Mouse (Mus musculus) heart, postnatal 14 days (tissue): ENCODE data around the gene Psat1. TPM values are rescaled to one million over a fixed set of nuclear protein-coding genes. Genes with fewer than 3 reads are reported as not detected.

Experiments
- DNase-seq, 2 experiments: peaks; one replicate each; pipeline ENCODE4 v3.0.0; 2021 to 2022
- intact Hi-C: fragments of 180-260 bp; cut with DNase I; formaldehyde crosslinking; loops from one replicate; pipeline ENCODE4 v1.15.1; 2025
- long read RNA-seq, 2 experiments: library from polyadenylated mRNA; stranded (forward); transcript quantifications; one replicate each; pipeline ENCODE4 v2.0.0; 2021
- total RNA-seq, 2 experiments: library from RNA; stranded (reverse); gene quantifications; 2 replicates each; pipeline ENCODE4 v1.2.3; 2021

The Psat1 gene
- total RNA-seq: 1 to 10 TPM; 4.8 to 6.3 TPM
- long read RNA-seq, experiment 1, transcript Psat1-201 (9 exons, 2,617 nt): major isoform, 9 of 9 reads
- long read RNA-seq, experiment 1, partial matches to known transcripts: 0 of 9 reads
- long read RNA-seq, experiment 1, other reads (novel, unspliced or antisense): 0 of 9 reads
- long read RNA-seq, experiment 2, transcript Psat1-201 (9 exons, 2,617 nt): major isoform, 5 of 6 reads
- long read RNA-seq, experiment 2, partial matches to known transcripts: 1 of 6 reads
- long read RNA-seq, experiment 2, other reads (novel, unspliced or antisense): 0 of 6 reads

GRCm38 (mm10) chr19:15947237-15947636 is at the start of gene Psat1:
Gene Psat1, minus strand, starts transcription at chr19:15947337.
- intact Hi-C loops: no loop called here
- no peak for DNase-seq

GRCm38 (mm10) chr19:15990102-15990501 is 43.0 kb upstream of the Psat1 start:
- DNase-seq: no peak
- intact Hi-C loops: no loop called here

GRCm38 (mm10) chr19:15985172-15985713 is 38.1 kb upstream of the Psat1 start:
- no peak for DNase-seq
- intact Hi-C loops: no loop called here

- peak; percentile 95 to 96 for DNase-seq
- intact Hi-C loops: no loop called here
These were observed 37.5 kb upstream of the Psat1 start, which contains the start of gene Cep78 for GRCm38 (mm10) chr19:15984449-15985171. Gene Cep78, minus strand, starts transcription at chr19:15984989.

GRCm38 (mm10) chr19:15983739-15984344 is 36.7 kb upstream of the Psat1 start:
- intact Hi-C loops: no loop called here
- no peak for DNase-seq

- intact Hi-C loops: no loop called here
- DNase-seq: no peak
These were observed 36.0 kb upstream of the Psat1 start for GRCm38 (mm10) chr19:15982926-15983738.

- DNase-seq: peak; percentile 42 to 62
- intact Hi-C loops: no loop called here
These were observed 34.7 kb upstream of the Psat1 start for GRCm38 (mm10) chr19:15981861-15982260.

- DNase-seq: no peak
- intact Hi-C loops: no loop called here
These were observed 26.2 kb upstream of the Psat1 start for GRCm38 (mm10) chr19:15973365-15973764.

- DNase-seq: peak; percentile 14 to 46
- intact Hi-C loops: loop anchor here (1.0 to 10.0 kb wide), 2 partner anchors 98 to 160 kb away; no protein-coding TSS in a partner anchor
These were observed 17.9 kb upstream of the Psat1 start for GRCm38 (mm10) chr19:15965082-15965481.

GRCm38 (mm10) chr19:15964533-15964932 is 17.4 kb upstream of the Psat1 start:
- DNase-seq: no peak
- intact Hi-C loops: loop anchor here (5.0 to 10.0 kb wide), 2 partner anchors 82 to 160 kb away; no protein-coding TSS in a partner anchor

GRCm38 (mm10) chr19:15963011-15963695 is 16.0 kb upstream of the Psat1 start:
- DNase-seq: no peak
- intact Hi-C loops: loop anchor here (5.0 to 10.0 kb wide), 2 partner anchors 81 to 158 kb away; no protein-coding TSS in a partner anchor

GRCm38 (mm10) chr19:15962313-15962712 is 15.2 kb upstream of the Psat1 start:
- DNase-seq: no peak
- intact Hi-C loops: loop anchor here (5.0 to 10.0 kb wide), 2 partner anchors 80 to 158 kb away; no protein-coding TSS in a partner anchor

GRCm38 (mm10) chr19:15950225-15950624 is 3.1 kb upstream of the Psat1 start:
- intact Hi-C loops: no loop called here
- DNase-seq: peak; percentile 8 to 31

- intact Hi-C loops: no loop called here
- no peak for DNase-seq
These were observed 1.7 kb upstream of the Psat1 start for GRCm38 (mm10) chr19:15948867-15949266.

GRCm38 (mm10) chr19:15948426-15948825 is 1.3 kb upstream of the Psat1 start:
- DNase-seq: no peak
- intact Hi-C loops: no loop called here

- intact Hi-C loops: no loop called here
These were observed 474 bp downstream of the Psat1 start for GRCm38 (mm10) chr19:15946663-15947062.

GRCm38 (mm10) chr19:15943117-15943423 is 4.1 kb downstream of the Psat1 start:
- DNase-seq: no peak
- intact Hi-C loops: no loop called here

More at GRCm38 (mm10) chr19:15946663-15947062, 474 bp downstream of the Psat1 start:
- DNase-seq: no peak

GRCm38 (mm10) chr19:15942421-15943116 is 4.6 kb downstream of the Psat1 start:
- intact Hi-C loops: no loop called here
- no peak for DNase-seq

- DNase-seq: no peak
- intact Hi-C loops: no loop called here
These were observed 5.7 kb downstream of the Psat1 start for GRCm38 (mm10) chr19:15941399-15941798.
